Mouse (Mus musculus) liver, embryonic 16.5 days (tissue): ENCODE data around the gene St7. TPM values are rescaled to one million over a fixed set of nuclear protein-coding genes. Genes with fewer than 3 reads are reported as not detected.

Experiments
- ATAC-seq: fragments of 200-750 bp; cut with Nextera tagmentation; 2 replicates; pipeline ENCODE4 v1.8.0; 2017; ENCODE audit warnings: low read depth, mild to moderate bottlenecking, moderate number of reproducible peaks, moderate library complexity
- H3K27ac ChIP-seq: fragments of 300-500 bp; sonication (generic); 2 replicates; pipeline ENCODE4 v1.5.1; 2014; ENCODE audit warnings: mild to moderate bottlenecking, low read length
- H3K27me3 ChIP-seq: fragments of 300-500 bp; sonication (generic); 2 replicates; pipeline ENCODE4 v1.6.1; 2014; ENCODE audit warnings: low read depth, low read length, mixed read lengths; ENCODE audit not compliant: control insufficient read depth, insufficient read depth
- H3K36me3 ChIP-seq: fragments of 300-500 bp; sonication (generic); 2 replicates; pipeline ENCODE4 v1.6.1; 2014; ENCODE audit warnings: mild to moderate bottlenecking; ENCODE audit not compliant: control insufficient read depth, insufficient read depth
- H3K4me1 ChIP-seq: fragments of 300-500 bp; sonication (generic); 2 replicates; pipeline ENCODE4 v1.6.1; 2014; ENCODE audit warnings: low read depth, low read length, mixed read lengths; ENCODE audit not compliant: control insufficient read depth
- H3K4me2 ChIP-seq: fragments of 300-500 bp; sonication (generic); 2 replicates; pipeline ENCODE4 v1.6.1; 2014; ENCODE audit warnings: low read depth, low read length, mixed read lengths
- H3K4me3 ChIP-seq: fragments of 300-500 bp; sonication (generic); 2 replicates; pipeline ENCODE4 v1.5.1; 2014; ENCODE audit warnings: low read depth, mild to moderate bottlenecking, low read length
- H3K9ac ChIP-seq: fragments of 300-500 bp; sonication (generic); 2 replicates; pipeline ENCODE4 v1.6.1; 2014; ENCODE audit warnings: low read depth, low read length
- H3K9me3 ChIP-seq: fragments of 300-500 bp; sonication (generic); replicated peaks from 2 replicates; pipeline ENCODE4 v1.6.1; 2016; ENCODE audit warnings: low read length; ENCODE audit not compliant: control insufficient read depth
- WGBS: fragments of 180-500 bp; shearing (Covaris S2); extraction: QIAGEN DNeasy Blood & Tissue Kit; methylation state at CpG from one replicate; pipeline ENCODE4 v1.1.7; 2014; ENCODE audit not compliant: insufficient replicate concordance; 5-methylcytosine and 5-hydroxymethylcytosine counted together
- polyA plus RNA-seq: library from polyadenylated mRNA; unstranded; fragments of >200 nt; fragmentation: Nextera tagmentation; extraction: Ambion mirVana; gene quantifications from 2 replicates; pipeline ENCODE4 v1.2.1, GENCODE M21; 2015

Gene St7
- polyA plus RNA-seq, 1 experiment from 2014 or later = 9.3 TPM

DNA sequence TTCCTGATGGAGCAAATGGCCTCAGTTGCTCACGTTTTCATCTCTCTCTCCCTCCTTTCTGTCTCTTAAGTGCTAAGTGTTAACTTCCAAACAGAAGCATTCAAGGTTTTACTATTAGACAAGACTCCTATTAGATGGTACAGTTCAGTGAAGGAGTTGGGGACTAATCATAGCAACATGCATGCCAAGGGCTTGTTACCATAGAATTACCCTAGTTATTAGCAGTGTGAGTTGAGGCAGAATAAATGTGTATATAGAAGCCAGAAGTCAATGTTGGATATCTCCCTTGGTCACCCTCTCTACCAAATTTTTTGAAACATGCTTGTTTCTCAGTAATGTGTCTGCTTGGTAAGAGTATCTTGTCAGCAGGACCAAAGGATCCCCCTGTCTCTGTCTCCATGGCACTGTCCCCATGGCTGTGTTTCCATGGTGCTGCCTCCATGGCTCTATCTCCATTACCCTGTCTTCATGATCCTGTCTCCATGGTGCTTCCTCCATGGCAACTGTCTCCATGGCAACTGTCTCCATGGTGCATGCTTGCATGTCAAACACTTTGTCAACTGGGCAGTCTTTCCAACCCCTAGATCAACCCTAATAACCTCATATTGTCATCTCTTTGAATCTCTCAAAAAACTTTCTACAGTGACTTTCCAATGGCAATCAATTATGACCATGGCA, 275.9 kb downstream of the St7 start:
- no peak overlapping the region for H3K4me2 ChIP-seq
- no peaks in the 10 kb centered on the region for H3K4me1 ChIP-seq
- ATAC-seq = no peak
- H3K4me3 ChIP-seq = no peak overlapping the region
- H3K9me3 ChIP-seq = no peaks in the 10 kb centered on the region
- H3K9ac ChIP-seq = no peak overlapping the region
- no peaks in the 10 kb centered on the region for H3K27me3 ChIP-seq
- WGBS = 53% methylated on average over 1 of the region's 1 CpGs
- H3K36me3 ChIP-seq = no peaks in the 10 kb centered on the region
- H3K27ac ChIP-seq = no peak overlapping the region

DNA sequence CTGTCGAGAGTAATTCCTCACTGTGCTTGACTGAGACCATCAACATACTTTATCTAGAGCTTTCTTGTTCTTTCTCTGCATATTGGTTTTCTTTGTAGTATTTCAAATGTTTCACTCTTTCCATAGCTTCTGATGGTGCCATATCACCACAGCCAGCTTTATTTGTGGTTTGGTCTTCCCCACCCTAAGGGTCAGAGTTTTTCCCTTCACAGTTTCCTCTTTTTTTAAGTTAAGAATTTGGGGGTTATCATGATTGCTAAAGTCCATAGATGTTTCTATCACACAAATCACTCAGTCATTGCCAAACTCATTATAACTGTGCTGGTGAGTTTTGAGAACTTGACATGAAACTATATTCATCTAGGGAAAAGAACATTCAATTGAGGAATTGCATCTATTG, 277.1 kb downstream of the St7 start:
- H3K36me3 ChIP-seq = no peaks in the 10 kb centered on the region
- no peaks in the 10 kb centered on the region for H3K4me1 ChIP-seq
- no peak for ATAC-seq
- 19% methylated on average over 1 of the region's 1 CpGs for WGBS
- H3K27ac ChIP-seq = no peak overlapping the region
- no peak overlapping the region for H3K9ac ChIP-seq
- no peak overlapping the region for H3K4me3 ChIP-seq
- no peaks in the 10 kb centered on the region for H3K9me3 ChIP-seq
- no peaks in the 10 kb centered on the region for H3K27me3 ChIP-seq
- no peak overlapping the region for H3K4me2 ChIP-seq

DNA sequence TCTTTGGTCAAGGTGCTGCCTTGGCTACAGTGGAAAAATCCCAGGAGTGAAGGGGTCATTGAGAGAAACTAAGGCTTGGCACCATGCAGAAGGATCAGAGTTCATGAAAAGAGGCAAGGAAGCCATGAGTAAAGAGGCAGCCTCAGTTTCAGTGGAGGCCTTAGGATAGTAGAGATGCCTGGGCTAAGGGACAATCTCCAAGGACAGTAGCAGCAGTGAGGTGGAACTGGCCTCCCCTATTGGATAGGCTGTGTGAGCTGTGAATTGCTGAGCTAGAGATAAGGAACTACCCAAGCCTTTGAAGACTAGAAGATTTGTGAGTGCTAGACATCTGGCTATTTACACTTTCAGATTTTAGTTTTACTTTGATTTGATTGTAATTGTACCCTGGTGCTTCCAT, 278.7 kb downstream of the St7 start:
- ATAC-seq = no peak
- no peak overlapping the region for H3K4me3 ChIP-seq
- H3K4me1 ChIP-seq = no peaks in the 10 kb centered on the region
- H3K9ac ChIP-seq = no peak overlapping the region
- H3K27ac ChIP-seq = no peak overlapping the region
- no peak overlapping the region for H3K4me2 ChIP-seq
- H3K36me3 ChIP-seq = no peaks in the 10 kb centered on the region
- no peaks in the 10 kb centered on the region for H3K27me3 ChIP-seq
- no peaks in the 10 kb centered on the region for H3K9me3 ChIP-seq

DNA sequence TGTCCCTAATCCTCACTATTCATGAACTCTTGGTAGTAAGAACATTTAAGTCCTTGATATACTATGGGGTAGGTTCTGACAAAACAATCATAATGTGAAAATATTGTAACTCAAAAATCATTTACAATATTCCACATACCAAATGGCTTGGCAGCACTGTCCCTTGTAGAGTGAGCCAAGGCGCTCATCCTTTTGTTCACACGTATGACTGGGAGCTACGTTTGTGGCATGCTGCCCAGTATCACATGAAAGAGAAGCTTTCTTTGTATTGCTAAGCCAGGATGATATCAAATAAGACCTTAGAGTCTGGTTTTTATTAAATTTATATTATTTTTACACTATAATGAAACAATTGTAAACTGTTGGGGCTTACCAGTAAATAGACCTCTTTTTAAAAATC, 281.7 kb downstream of the St7 start:
- 74% methylated on average over 3 of the region's 3 CpGs for WGBS
- ATAC-seq = no peak
- no peaks in the 10 kb centered on the region for H3K36me3 ChIP-seq

GRCm38 (mm10) chr6:17977165-17977564, 284.4 kb downstream of the St7 start:
- H3K4me1 ChIP-seq = no peaks in the 10 kb centered on the region
- no peak overlapping the region for H3K4me2 ChIP-seq
- 44% methylated on average over 1 of the region's 1 CpGs for WGBS
- no peak for ATAC-seq
- H3K4me3 ChIP-seq = no peak overlapping the region
- no peak overlapping the region for H3K27ac ChIP-seq
- no peaks in the 10 kb centered on the region for H3K36me3 ChIP-seq
- no peak overlapping the region for H3K9ac ChIP-seq
- no peaks in the 10 kb centered on the region for H3K9me3 ChIP-seq
- no peaks in the 10 kb centered on the region for H3K27me3 ChIP-seq

More for the DNA sequence above, 281.7 kb downstream of the St7 start:
- Histone ChIP-seq H3K27me3 (no peaks in the 10 kb centered on the region), H3K4me1 (no peaks in the 10 kb centered on the region), H3K4me2 (no peak overlapping the region), H3K4me3 (no peak overlapping the region), H3K9me3 (no peaks in the 10 kb centered on the region), H3K27ac (no peak overlapping the region), H3K9ac (no peak overlapping the region)

GRCm38 (mm10) chr6:17978324-17978723, 285.6 kb downstream of the St7 start:
- 61% methylated on average over 5 of the region's 5 CpGs for WGBS
- ATAC-seq = no peak
- no peaks in the 10 kb centered on the region for H3K36me3 ChIP-seq

GRCm38 (mm10) chr6:17978881-17979280, 286.1 kb downstream of the St7 start:
- no peak for ATAC-seq
- no peak overlapping the region for H3K4me3 ChIP-seq
- no peaks in the 10 kb centered on the region for H3K27me3 ChIP-seq
- H3K9ac ChIP-seq = no peak overlapping the region
- H3K36me3 ChIP-seq = no peaks in the 10 kb centered on the region
- H3K4me1 ChIP-seq = no peaks in the 10 kb centered on the region
- H3K27ac ChIP-seq = no peak overlapping the region
- no peak overlapping the region for H3K4me2 ChIP-seq
- 57% methylated on average over 3 of the region's 3 CpGs for WGBS
- H3K9me3 ChIP-seq = no peaks in the 10 kb centered on the region

More at GRCm38 (mm10) chr6:17978324-17978723, 285.6 kb downstream of the St7 start:
- Histone ChIP-seq H3K9me3 (no peaks in the 10 kb centered on the region), H3K27me3 (no peaks in the 10 kb centered on the region), H3K4me1 (no peaks in the 10 kb centered on the region), H3K4me2 (no peak overlapping the region), H3K27ac (no peak overlapping the region), H3K9ac (no peak overlapping the region), H3K4me3 (no peak overlapping the region)

GRCm38 (mm10) chr6:17979361-17979760, 286.6 kb downstream of the St7 start:
- H3K9me3 ChIP-seq = no peaks in the 10 kb centered on the region
- H3K27ac ChIP-seq = no peak overlapping the region
- H3K4me1 ChIP-seq = no peaks in the 10 kb centered on the region
- WGBS = 16% methylated on average over 1 of the region's 1 CpGs
- H3K9ac ChIP-seq = no peak overlapping the region
- no peak overlapping the region for H3K4me3 ChIP-seq
- H3K27me3 ChIP-seq = no peaks in the 10 kb centered on the region
- H3K4me2 ChIP-seq = no peak overlapping the region
- no peak for ATAC-seq
- H3K36me3 ChIP-seq = no peaks in the 10 kb centered on the region

DNA sequence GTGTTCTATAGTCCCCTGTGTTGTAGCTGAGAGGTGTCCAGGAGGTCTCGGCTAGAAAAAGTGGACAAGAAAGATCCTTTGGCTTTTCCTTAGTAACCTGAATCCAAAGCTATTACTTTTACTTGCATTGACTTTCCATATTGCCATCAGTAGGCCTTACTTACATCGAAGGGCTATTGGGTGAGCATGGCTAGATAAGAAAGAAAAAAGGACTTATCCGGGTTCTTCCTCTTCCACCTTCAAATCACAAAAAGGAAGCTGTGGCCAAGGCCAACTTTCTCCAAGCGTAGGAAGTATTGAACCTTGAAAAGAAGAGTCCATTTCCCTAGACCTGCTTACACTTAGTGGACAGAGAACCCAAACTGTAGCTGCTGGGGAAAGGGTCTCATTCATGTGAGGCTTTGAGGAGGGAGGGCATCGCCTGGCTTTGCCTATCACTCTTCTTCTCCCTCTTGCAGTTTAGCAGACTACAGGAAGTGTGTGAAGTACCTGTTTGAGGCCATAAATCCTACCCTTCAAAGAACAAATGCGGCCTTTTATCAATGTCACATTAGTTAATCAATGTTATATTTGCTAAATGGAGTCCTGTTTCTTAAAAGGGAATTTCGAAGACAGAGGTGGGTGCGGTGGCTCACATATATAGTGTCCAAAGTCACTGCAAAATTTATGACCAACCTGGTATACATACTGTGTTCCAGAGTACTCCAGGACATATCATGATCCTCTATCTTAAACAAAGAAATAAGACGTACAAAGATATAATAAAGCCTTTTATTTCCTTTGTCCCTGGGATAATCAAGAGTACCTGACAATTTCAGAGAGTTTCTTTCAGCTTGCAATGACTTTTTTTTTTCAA, 297.7 kb downstream of the St7 start:
- WGBS = 58% methylated on average over 9 of the region's 9 CpGs
- no peaks in the 10 kb centered on the region for H3K9me3 ChIP-seq

More for the DNA sequence above, 297.7 kb downstream of the St7 start:
- Histone ChIP-seq H3K9ac (no peak overlapping the region), H3K4me1 (no peaks in the 10 kb centered on the region), H3K36me3 (no peaks in the 10 kb centered on the region), H3K27ac (no peak overlapping the region), H3K4me3 (no peak overlapping the region), H3K27me3 (no peaks in the 10 kb centered on the region), H3K4me2 (no peak overlapping the region)
- no peak for ATAC-seq
